Mouse (Mus musculus) kidney, adult 2 months (tissue): ENCODE measurements at regions not wholly inside any gene's neighbourhood (a gene's known extent, or its start where the extent isn't known, plus 50 kb on each side); places are given as distances from the start of the nearest gene placed in this dataset.

Source experiments
- CTCF ChIP-seq: fragments of 200-500 bp; conservative IDR thresholded peaks from 2 replicates; pipeline ENCODE4 v1.5.1; 2011; ENCODE audit warnings: low read depth, mild to moderate bottlenecking, control low read depth, low read length, moderate library complexity, mixed read lengths; ENCODE audit not compliant: insufficient read depth, insufficient read length
- POLR2A ChIP-seq: fragments of 200-500 bp; IDR thresholded peaks from one replicate; pipeline ENCODE4 v1.6.1; 2011; ENCODE audit warnings: low read depth, low read length, control low read depth

- TF ChIP-seq CTCF = no peak
- TF ChIP-seq POLR2A = no peak
Observed at GRCm38 (mm10) chr2:92769061-92769460, 145.8 kb upstream of the Syt13 start.
